Mouse (Mus musculus) cerebellum, postnatal 4 days (tissue): ENCODE measurements around the gene Gm11639.
"Not testable (repeated sequence)": the region's sequence is repeated elsewhere in the genome, so short reads cannot be mapped to it uniquely, and the experiment has no call there.

Experiments
- DNase-seq, 2 experiments: peaks; one replicate each; pipeline ENCODE4 v3.0.0; 2022; ENCODE audit warnings: low spot score in 2 of 2, mixed read lengths in 1 of 2

Gene Gm11639

DNA sequence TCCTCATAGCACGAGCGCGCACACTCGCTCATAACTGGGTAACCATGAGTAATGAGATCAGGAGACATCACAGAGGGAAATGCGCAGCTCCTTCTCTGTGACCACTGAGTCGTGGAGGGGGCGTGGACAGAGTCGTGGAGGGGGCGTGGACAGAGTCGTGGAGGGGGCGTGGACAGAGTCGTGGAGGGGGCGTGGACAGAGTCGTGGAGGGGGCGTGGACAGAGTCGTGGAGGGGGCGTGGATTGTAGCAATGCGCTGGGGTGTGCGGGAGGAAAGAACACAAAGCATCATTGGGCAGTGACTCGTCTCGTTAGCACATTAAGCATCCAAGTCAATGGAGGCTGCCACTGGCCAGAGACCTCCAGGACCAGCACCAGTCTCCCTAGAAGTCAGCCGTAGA lies 426.9 kb downstream of the Gm11639 start:
- DNase-seq, result not testable (repeated sequence)

DNA sequence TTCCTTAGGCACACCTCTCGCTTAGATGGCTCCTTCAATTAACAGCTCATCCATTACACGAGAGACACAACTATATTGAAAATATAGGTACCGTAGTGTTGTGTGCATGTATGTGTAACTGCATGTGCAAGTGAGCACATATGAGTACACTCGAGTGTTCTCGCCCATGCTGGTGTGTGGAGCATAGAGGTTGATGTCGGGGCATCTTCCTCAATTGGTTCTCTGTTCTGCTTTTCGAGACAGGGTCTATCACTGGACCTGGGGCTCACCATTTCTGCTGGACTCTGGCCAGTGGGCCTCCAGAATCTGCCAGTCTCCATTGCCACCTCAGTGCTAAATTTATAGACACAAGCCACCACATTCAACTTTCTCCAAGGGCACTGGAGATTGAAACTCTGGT lies 432.3 kb downstream of the Gm11639 start:
- DNase-seq, result no peak

DNA sequence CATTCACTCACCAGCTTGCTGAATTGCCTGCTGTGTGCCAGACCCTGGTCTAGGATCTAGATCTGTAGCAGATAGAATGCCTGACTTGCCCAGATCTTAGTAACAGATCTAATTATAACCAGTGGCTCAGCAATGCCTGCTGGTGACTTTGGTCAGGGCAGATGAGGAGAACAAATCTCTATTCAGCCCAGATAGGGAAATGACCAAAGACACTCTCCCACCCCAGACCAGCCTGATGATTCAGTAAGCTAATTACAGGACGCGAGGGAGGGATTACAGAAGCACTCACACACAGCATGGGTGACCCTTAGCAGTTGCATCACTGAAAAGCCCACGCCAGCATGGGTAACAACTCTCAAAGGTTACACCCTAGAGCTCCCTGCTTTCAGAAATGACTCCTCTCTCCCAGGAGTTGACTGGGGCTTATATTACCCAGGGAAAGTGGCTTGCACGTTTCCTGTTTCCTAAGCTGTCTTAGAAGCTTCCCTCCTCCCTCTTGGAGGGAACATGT lies 435.1 kb downstream of the Gm11639 start:
- no peak for DNase-seq

DNA sequence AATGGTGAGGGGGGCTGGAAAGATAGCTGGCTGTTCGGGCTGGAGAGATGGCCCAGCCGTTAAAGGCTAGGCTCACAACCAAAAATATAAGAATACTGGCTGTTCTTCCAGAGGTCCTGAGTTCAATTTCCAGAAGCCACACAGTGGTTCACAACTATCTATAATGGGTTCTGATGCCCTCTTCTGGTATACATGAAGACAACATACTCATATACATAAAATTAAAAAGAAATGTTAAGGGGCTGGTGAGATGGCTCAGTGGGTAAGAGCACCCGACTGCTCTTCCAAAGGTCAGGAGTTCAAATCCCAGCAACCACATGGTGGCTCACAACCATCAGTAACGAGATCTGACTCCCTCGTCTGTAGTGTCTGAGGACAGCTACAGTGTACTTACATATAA lies 436.3 kb downstream of the Gm11639 start:
- DNase-seq, result not testable (repeated sequence)

DNA sequence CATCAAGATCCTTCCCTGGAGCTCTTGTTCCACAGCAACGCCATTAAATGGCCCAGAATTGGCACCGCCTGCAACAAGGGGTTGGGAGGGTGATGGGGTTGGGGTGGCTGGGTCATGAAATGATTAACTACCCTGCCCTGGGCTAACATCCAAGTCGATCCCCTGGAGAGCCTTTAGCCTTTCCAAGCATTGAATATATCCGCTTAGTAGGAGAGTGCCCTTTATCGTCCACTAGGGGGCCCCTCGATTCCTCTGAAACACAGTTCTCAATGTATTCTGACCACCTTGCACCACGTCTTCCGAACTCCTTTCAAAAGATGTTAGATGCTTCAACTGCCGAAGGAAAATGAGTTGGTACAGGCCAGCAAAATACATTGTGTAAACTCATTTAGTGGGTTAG lies 438.5 kb downstream of the Gm11639 start:
- peak in 1 of 2 experiments; percentile 31 for DNase-seq

DNA sequence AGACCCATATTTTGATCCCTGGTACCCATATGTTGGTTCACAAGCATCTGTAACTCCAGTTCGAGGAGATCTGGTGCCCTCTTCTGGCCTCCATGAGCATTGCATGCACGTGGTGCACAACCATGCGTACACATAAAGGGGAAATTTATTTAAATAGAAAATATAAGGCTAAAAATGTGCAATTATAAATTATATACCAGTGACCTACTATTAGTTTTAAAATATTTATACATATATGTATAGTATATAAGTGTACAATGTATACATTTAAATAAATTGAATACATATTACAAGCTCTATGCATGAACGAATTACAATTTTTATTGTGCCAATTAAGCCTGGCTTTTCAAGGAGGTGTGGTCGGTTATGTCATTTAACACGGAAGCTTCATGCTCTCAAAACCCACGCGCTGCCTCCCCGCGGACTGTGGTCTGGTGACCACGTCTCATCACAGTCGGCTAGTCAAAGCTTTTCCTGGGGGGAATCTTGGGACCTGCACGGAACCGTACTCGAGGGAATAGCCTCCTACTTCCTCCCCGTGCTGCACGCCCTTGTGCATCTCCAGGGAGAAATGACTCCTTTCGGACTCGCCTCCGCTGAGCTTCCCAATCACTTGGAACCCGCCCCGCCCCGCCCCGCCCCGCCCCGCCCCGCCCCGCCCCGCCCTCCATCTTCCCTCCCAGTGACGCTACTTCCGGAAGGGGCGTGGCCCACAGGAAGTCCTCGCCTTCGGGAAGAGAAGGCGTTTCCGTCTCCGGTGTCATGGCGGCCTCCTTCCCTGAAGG lies 440.4 kb downstream of the Gm11639 start, which contains the start of gene Mettl2:
TSS of gene Mettl2 (plus strand) at position 691 of the 785 bp plus-strand sequence.
- DNase-seq, result peak; percentile 55 to 82

DNA sequence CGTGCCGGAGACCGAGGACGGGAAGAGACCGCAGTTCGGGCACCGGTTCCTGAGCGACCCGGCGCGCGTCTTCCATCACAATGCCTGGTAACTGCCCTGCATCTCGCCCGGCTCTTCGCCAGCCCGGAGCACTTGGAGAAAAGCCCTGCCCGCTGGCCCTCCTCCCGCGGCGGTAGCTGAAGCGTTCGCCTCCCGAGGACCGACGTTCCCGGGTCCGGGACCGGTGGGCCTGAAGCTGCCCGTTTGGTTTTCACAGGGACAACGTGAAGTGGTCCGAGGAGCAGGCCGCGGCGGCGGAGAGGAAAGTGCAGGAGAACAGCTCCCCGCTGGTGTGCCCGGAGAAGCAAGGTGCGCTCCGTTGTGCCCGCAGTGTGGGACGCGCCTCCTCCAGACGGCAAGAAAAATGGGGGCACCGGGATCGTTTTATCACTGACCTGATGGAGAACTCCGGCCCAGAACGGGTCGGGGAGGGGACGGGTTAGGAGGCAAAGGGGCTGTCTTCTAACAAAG lies 441.1 kb downstream of the Gm11639 start:
- DNase-seq, result no peak

DNA sequence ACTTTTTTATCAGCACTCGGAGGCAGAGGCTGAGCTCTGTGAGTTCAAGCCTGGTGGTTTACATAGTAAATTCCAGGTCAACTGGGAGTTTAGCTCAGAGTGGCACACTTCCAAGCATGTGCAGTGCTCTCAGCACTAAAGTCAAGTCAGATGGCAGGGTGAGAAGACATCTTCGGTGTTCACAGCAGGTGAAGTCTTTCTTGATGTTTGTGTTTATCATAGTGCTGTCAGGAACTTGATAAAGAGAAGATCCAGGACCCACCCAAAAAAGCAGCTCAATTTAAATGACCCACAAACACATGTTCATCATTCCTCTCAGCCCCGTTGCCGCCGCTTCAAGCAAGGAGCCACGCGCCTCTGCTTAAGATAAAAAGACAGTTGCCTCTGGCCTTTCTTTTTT lies 450.2 kb downstream of the Gm11639 start:
- DNase-seq, result no peak

DNA sequence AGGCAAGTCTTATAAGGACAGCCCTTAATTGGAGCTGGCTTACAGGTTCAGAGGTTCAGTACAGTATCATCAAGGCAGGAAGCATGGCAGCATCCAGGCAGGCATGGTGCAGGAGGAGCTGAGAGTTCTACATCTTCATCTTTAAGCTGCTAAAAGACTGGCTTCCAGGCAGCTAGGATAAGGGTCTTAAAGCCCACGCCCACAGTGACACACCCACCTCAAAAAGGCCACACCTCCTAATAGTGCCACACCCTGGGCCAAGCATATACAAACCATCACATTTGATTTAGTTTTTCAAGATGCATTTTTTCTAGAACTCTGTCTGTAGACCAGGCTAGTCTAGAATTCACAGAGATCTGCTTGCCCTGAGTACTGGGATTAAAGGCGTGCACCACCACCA lies 451.7 kb downstream of the Gm11639 start:
- not testable (repeated sequence) for DNase-seq

DNA sequence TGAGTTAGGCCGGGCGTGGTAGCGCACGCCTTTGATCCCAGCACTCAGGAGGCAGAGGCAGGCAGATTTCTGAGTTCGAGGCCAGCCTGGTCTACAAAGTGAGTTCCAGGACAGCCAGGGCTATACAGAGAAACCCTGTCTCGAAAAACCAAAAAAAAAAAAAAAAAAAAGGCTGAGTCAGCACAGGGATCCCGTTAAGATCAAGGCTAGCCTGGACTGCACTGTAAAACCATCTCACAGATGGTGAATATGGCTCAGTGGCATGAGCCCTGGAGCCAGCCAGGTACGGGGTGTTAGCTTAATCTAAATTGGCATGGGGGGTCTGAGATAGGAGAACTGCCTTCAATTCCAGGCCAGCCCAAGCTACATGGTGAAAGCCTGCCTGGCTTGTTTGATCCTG lies 455.0 kb downstream of the Gm11639 start:
- DNase-seq, result not testable (repeated sequence)

DNA sequence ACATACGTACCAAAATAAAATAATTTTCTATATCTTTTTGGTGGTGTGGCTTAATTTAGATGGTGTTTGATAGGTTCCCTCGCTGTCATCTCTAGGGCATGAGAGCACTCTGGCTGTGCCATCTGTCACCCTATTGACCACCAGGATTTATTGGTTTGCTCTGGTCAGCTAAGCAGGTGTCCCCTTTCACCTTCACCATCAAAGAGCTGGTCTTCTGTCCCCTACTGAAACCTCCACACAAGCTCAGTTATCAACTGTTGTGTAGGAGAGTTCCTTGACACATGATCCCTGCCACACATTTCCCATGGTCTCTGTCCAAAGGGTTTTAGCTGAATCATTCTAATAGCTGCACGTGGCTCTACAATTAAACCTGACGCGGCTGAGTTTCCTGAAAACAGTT lies 455.6 kb downstream of the Gm11639 start:
- no peak for DNase-seq

DNA sequence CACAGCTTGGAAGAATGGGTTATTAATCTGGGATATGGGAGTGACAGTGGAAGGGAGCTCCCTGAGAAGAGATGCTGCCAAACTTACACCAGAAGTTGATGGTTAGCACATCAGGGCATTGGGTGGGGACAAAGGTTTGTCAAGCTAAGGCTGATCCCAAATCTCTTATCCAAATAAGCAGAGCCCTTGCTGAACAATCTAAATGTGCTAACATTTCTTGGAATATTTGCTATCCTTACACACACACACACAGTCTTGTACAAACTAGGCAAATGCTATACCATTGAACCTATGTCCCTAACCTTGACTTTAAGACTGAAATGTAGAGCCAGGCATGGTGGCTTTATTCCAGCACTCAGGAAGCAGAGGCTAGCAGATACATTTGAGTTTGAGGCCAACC lies 458.1 kb downstream of the Gm11639 start:
- no peak for DNase-seq

DNA sequence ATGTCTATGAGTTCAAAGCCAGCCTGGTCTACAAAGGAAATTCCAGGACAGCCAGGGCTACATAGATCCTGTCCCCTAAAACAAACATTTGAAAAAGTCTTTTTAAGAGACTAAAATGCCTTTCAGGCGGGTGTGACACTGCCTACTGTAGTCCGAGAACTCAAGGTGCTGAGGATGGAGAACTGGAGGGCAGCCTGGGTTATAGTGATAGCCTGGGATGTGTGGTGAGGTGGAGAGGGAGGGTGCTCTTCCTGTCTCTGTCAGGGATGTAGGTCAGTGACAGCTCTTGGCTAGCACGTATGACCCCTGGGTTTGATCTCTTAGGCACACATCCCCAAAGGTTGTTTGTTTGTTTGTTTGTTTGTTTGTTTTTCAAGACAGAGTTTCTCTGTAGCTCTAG lies 458.6 kb downstream of the Gm11639 start:
- no peak for DNase-seq

DNA sequence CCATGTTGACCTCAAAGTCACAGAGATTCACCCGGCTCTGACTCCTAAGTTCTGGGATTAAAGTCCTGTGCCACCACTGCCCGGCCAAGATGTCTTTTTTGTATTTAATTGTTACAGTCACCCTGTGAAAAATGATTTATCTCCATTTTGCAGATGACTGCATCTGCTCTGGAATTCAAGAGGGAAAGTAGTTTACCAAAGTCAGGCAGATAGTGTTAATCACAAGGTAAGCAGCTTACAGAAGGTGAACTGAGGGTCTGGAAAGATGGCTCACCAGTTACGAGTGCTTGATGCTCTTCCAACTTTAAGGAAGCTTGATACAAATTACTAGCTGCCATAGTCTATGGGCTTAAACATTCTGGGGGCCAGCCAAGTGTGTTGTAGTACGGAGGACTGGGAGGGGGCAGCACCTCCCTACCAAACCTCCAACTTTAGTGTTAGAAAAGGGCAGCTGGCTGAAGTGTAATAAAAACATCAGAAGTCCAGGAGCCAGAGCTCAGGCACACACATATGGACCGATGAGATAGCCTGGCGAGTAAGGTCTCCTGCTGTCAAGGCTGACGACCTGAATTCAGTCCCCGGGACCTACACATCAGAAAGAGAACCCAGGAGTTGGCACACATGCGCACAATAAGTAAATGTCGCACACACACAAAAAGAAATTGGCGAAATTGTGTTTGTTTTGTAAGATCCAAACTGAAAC lies 459.2 kb downstream of the Gm11639 start:
- DNase-seq, result no peak

DNA sequence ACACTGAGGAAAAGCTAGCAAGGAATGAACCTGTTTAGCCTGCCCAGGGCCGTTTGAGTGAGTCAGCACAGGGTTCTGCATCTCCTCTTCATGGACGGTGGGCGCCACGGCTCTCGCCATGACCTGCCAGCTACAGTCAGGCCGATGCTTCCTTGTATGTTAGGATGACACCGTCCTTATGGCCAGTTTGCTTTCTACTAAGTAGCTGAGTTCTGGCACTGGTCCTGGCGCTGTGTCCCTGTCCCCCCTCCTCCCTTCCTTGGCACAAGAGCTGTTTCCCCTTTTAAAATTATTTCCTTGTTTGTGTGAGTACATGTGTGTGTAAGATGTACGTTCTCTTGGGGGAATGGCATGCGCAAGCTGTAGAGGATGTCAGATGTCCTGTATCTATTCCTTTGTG lies 459.7 kb downstream of the Gm11639 start:
- no peak for DNase-seq

DNA sequence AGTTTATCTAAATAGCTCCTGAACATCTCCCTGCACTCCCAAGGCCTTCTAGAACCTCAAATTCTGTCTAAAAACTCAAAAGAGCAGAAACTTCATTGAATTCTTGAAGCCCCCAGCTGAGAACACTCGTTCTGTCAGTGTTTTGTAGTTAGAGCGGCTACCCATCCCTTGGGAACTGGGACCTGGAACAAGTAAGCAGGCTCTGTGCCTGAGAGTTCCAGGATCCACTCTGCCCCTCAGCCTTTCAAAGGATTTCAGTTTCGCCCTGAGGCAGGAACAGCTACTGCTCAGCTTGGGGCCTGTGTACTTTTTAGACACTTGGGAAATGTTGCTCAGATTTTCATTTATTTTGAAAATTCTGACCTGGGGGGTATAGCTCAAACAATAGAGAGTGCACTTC lies 461.1 kb downstream of the Gm11639 start, which contains the start of gene Gm10842:
TSS of gene Gm10842 (plus strand) at position 301 of the 400 bp plus-strand sequence.
- DNase-seq, result no peak

DNA sequence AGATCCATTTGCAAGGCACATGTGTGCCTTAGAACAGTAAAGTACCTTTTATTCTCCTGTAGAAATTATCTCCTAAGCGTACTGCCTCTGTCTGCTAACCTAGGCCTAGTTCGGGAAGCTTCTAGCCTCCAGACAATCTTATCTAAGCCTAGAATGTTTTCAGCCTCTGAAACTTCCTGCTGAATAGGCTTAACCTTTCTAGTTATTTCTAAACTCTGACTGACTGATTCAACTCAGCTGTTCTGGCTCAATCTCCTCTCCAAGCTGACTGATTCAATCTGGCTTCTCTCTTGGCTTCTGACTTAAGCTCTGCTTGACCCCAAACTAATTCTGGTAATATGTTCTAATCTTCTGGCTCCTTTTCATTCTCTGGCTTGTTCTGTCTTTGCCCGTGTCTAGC lies 463.8 kb downstream of the Gm11639 start:
- DNase-seq, result no peak

DNA sequence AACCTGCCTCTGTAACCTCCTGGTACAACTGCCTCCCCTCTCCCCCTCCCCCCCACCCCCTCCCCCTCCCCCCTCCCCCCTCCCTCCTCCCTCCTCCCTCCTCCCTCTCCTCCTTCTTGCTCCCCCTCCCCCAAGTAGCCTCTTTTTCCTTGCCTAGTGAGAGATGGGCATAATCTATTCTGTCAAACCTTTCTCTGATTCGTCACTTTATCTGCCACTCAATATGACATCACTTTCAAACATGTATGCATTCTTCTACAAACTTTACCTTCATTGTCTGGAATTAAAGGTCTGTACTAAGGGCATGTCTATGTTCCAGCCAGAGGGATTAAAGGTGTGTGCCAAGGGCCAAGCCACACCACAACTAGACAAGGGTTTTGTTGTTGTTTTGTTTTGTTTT lies 464.3 kb downstream of the Gm11639 start:
- DNase-seq, result no peak

DNA sequence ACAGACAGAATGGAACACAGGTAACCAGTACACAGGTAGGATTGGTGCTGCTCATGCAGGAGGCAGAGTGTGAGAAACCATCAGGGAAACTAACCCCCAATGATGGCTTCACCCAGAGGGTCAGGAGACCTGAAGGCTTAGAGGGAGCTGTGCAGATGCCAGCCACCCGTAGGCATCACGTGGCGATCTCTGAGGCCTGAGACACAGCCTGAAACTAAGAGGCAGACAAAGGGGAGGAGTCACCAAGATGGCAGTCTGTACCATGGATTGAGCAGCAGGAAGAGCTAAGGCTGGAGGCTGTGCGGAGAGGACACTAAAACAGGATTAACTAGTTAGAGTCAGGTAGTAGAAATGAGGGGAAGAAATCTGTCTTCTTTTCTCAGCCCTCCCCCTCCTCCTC lies 465.2 kb downstream of the Gm11639 start:
- no peak for DNase-seq

DNA sequence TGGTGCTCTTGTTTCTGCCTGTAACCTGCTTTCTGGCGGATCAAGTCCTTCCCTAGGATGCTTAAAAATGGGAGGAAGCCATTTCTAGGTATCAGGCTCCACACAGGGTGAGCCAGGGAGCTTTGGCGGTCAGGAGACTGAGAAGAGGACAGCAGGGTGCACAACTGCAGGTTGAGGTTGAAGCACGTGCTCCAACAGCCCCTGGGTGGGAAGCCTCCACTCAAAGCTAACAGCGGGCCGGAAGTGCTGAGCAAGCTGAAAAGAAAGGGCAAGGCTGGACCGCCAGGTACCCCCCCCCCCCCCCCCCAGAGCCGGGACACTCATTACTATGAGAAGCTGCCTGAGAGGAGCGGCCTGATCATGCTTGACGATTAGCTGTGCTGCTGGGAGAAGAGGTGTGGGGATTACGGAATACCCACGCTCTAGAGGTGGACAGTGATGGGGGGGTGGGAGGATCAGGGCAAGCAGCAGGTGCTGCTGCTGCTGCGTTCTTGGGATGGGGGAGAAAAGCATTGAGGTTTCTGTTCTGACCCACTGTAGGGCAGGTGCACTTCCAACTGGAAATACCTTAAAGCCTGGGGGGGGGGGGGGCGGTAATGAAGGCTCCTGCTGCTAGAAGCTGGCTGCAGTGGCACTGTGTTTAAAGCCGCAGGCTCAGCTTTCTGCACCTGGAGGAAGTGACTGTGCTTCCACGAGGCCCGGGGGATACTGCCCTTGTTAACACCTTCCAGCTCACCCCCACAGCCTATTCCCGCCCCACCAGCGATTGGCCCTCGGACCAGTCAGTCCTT lies 465.9 kb downstream of the Gm11639 start:
- DNase-seq, result no peak

DNA sequence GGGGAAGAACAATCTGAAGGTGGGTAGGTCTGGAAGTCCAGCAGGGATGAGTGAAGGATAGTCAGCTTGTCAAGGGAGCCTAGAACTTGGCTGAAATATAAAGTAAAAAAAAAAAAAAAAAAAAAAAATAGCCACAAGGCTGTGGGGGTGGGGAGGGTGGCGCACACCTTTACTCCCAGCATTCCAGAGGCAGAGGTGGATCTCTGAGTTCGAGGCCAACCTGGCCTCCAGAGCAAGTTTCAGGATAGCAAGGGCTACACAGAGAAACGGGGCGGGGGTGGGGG lies 466.5 kb downstream of the Gm11639 start:
- DNase-seq, result no peak

DNA sequence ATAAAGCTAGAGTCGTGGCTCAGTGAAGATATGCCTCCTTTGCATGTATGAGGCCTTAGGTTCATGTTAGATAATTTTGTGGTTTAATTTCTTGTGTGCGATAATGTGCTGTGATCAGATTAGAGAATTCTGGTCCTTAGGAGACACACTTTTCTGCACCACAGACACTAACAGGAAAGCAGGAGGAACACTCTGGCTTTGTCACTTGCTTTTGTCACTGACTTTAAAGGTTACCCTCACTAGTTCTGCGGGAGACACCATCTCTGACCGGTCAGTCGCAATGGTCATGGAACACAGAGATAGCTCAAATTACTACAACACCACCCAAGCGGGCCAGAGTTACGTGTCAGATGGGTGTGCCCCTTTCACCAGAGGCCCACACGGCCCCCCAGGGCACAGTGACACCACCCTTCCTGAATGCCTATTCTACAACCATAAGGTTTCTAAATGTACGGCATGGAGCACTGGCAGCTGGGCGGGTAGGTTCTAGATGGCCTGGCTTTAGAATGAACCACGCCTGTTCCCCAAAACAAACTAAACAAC lies 466.9 kb downstream of the Gm11639 start:
- DNase-seq, result no peak
